Mouse (Mus musculus) CH12.LX (cell line): Measurements from ENCODE around the gene Myo3b. TPM values are rescaled to one million over a fixed set of nuclear protein-coding genes. Genes with fewer than 3 reads are reported as not detected.

ENCODE experiments used
- DNase-seq: peaks from one replicate; pipeline ENCODE4 v3.0.0-alpha.2; 2013; ENCODE audit errors: extremely low read depth
- H3K27ac ChIP-seq: 2 replicates; pipeline ENCODE4 v1.5.1; 2012; ENCODE audit warnings: low read depth, mild to moderate bottlenecking, control low read depth, moderate library complexity; ENCODE audit not compliant: insufficient read depth
- H3K27me3 ChIP-seq: replicated peaks from 2 replicates; pipeline ENCODE3; 2012; ENCODE audit warnings: inconsistent platforms
- H3K36me3 ChIP-seq, 2 experiments: replicated peaks in 1 of 2; 2 replicates each; pipeline versions ENCODE3 to v1.6.1; 2012; ENCODE audit warnings: inconsistent platforms in 1 of 2, low read length in 1 of 2, mild to moderate bottlenecking in 1 of 2, mixed read lengths in 1 of 2, moderate library complexity in 1 of 2; ENCODE audit not compliant: control insufficient read depth in 1 of 2, insufficient read depth in 1 of 2
- H3K4me1 ChIP-seq, 2 experiments: 2 replicates each; pipeline ENCODE4 v1.6.1; 2012; ENCODE audit warnings: inconsistent platforms in 1 of 2, moderate library complexity in 1 of 2; ENCODE audit not compliant: insufficient read depth in 2 of 2, control insufficient read depth in 1 of 2
- H3K4me2 ChIP-seq: 2 replicates; pipeline ENCODE4 v1.6.1; 2012; ENCODE audit warnings: low read depth, mild to moderate bottlenecking, control low read depth; ENCODE audit not compliant: poor library complexity, insufficient read depth, severe bottlenecking
- H3K4me3 ChIP-seq, 3 experiments: fragments of 150-350 bp in 1 of 3; sonication (generic) in 1 of 3; replicated peaks in 1 of 3; 2 replicates each; pipeline versions ENCODE3 to v1.5.1; 2011 to 2012; ENCODE audit warnings: low read depth in 2 of 3, low read length in 2 of 3, mild to moderate bottlenecking in 2 of 3, moderate library complexity in 2 of 3, control low read depth in 1 of 3, improper control_type of control experiment in 1 of 3, inconsistent platforms in 1 of 3, mixed read lengths in 1 of 3; ENCODE audit not compliant: poor library complexity in 1 of 3
- H3K79me2 ChIP-seq: replicated peaks from 2 replicates; pipeline ENCODE4 v1.6.1; 2012; ENCODE audit warnings: mild to moderate bottlenecking, moderate library complexity; ENCODE audit not compliant: control insufficient read depth, poor library complexity, insufficient read depth, severe bottlenecking; ENCODE audit errors: extremely low read depth
- H3K9ac ChIP-seq: 2 replicates; pipeline ENCODE4 v1.6.1; 2012; ENCODE audit warnings: low read depth, mild to moderate bottlenecking, control low read depth, moderate library complexity; ENCODE audit not compliant: insufficient read depth
- H3K9me3 ChIP-seq: replicated peaks from 2 replicates; pipeline ENCODE3; 2012; ENCODE audit warnings: low read length, inconsistent platforms, mixed read lengths
- CHD2 ChIP-seq: IDR thresholded peaks from 2 replicates; pipeline ENCODE4 v1.6.1; 2011; ENCODE audit warnings: low read length, improper control_type of control experiment
- CTCF ChIP-seq, 2 experiments: IDR thresholded peaks in 1 of 2; conservative IDR thresholded peaks in 1 of 2; 2 replicates each; pipeline ENCODE4 v1.5.1; 2011 to 2012; ENCODE audit warnings: low read depth in 2 of 2, low read length in 2 of 2, improper control_type of control experiment in 1 of 2, inconsistent platforms in 1 of 2, mild to moderate bottlenecking in 1 of 2, moderate library complexity in 1 of 2
- ELF1 ChIP-seq: IDR thresholded peaks from 2 replicates; pipeline ENCODE4 v1.6.1; 2014; ENCODE audit warnings: low read depth, mild to moderate bottlenecking, inconsistent platforms, low read length, improper control_type of control experiment
- EP300 ChIP-seq: IDR thresholded peaks from 2 replicates; pipeline ENCODE4 v1.6.1; 2011; ENCODE audit warnings: low read length, improper control_type of control experiment
- ETS1 ChIP-seq: conservative IDR thresholded peaks from 2 replicates; pipeline ENCODE4 v1.6.1; 2012; ENCODE audit warnings: low read depth, mild to moderate bottlenecking, inconsistent platforms, low read length, improper control_type of control experiment, moderate library complexity
- HCFC1 ChIP-seq: IDR thresholded peaks from 2 replicates; pipeline ENCODE4 v1.6.1; 2012; ENCODE audit warnings: low read depth, mild to moderate bottlenecking, inconsistent platforms, low read length, improper control_type of control experiment
- IRF4 ChIP-seq: IDR thresholded peaks from 2 replicates; pipeline ENCODE4 v1.6.1; 2014; ENCODE audit warnings: low read depth, mild to moderate bottlenecking, inconsistent platforms, low read length, improper control_type of control experiment
- JUN ChIP-seq: IDR thresholded peaks from 2 replicates; pipeline ENCODE4 v1.6.1; 2011; ENCODE audit warnings: low read depth, mild to moderate bottlenecking, low read length, improper control_type of control experiment, moderate library complexity; ENCODE audit not compliant: insufficient read depth
- MAFK ChIP-seq: IDR thresholded peaks from 2 replicates; pipeline ENCODE4 v1.6.1; 2011; ENCODE audit warnings: low read length, improper control_type of control experiment; ENCODE audit not compliant: insufficient replicate concordance
- MAX ChIP-seq: IDR thresholded peaks from 2 replicates; pipeline ENCODE4 v1.6.1; 2011; ENCODE audit warnings: low read length, improper control_type of control experiment
- MEF2A ChIP-seq: IDR thresholded peaks from 2 replicates; pipeline ENCODE4 v1.6.1; 2014; ENCODE audit warnings: low read depth, mild to moderate bottlenecking, inconsistent platforms, low read length, improper control_type of control experiment, borderline replicate concordance
- MYC ChIP-seq: IDR thresholded peaks from 2 replicates; pipeline ENCODE4 v1.6.1; 2011; ENCODE audit warnings: low read depth, mild to moderate bottlenecking, improper control_type of control experiment, low read length
- PAX5 ChIP-seq: IDR thresholded peaks from 2 replicates; pipeline ENCODE4 v1.6.1; 2012; ENCODE audit warnings: low read length, inconsistent platforms, mixed read lengths
- POLR2AphosphoS2 ChIP-seq: IDR thresholded peaks from 2 replicates; pipeline ENCODE4 v1.6.1; 2011; ENCODE audit warnings: low read depth, low read length, improper control_type of control experiment
- RAD21 ChIP-seq: IDR thresholded peaks from 2 replicates; pipeline ENCODE4 v1.6.1; 2011; ENCODE audit warnings: low read depth, mild to moderate bottlenecking, low read length, improper control_type of control experiment, moderate library complexity
- RCOR1 ChIP-seq: conservative IDR thresholded peaks from 2 replicates; pipeline ENCODE4 v1.6.1; 2012; ENCODE audit warnings: low read depth, mild to moderate bottlenecking, inconsistent platforms, low read length, improper control_type of control experiment
- SMC3 ChIP-seq: IDR thresholded peaks from 2 replicates; pipeline ENCODE4 v1.6.1; 2011; ENCODE audit warnings: low read depth, low read length, improper control_type of control experiment
- UBTF ChIP-seq: IDR thresholded peaks from 2 replicates; pipeline ENCODE4 v1.6.1; 2012; ENCODE audit warnings: low read depth, mild to moderate bottlenecking, inconsistent platforms, low read length, improper control_type of control experiment, moderate library complexity
- USF1 ChIP-seq: IDR thresholded peaks from 2 replicates; pipeline ENCODE4 v1.6.1; 2014; ENCODE audit warnings: low read depth, mild to moderate bottlenecking, inconsistent platforms, low read length, improper control_type of control experiment
- USF2 ChIP-seq: conservative IDR thresholded peaks from 2 replicates; pipeline ENCODE4 v1.6.1; 2011; ENCODE audit warnings: low read depth, low read length, improper control_type of control experiment
- ZKSCAN1 ChIP-seq: IDR thresholded peaks from 2 replicates; pipeline ENCODE4 v1.6.1; 2012; ENCODE audit warnings: low read depth, inconsistent platforms, low read length, improper control_type of control experiment, borderline replicate concordance
- ZMIZ1 ChIP-seq: IDR thresholded peaks from 2 replicates; pipeline ENCODE4 v1.6.1; 2012; ENCODE audit warnings: low read depth, mild to moderate bottlenecking, inconsistent platforms, low read length, improper control_type of control experiment
- ZNF384 ChIP-seq: IDR thresholded peaks from 2 replicates; pipeline ENCODE4 v1.6.1; 2012; ENCODE audit warnings: low read depth, low read length, improper control_type of control experiment, inconsistent platforms
- dilution Hi-C: fragments of 300-500 bp; cut with MboI; formaldehyde crosslinking; loops from 2 replicates; pipeline ENCODE4 v1.14.3; 2020; ENCODE audit warnings: low sequenced_read_pairs; ENCODE audit not compliant: extremely low pct_unique_long_range_greater_than_20kb, extremely low pct_ligation_motif_present
- in situ Hi-C: fragments of 300-500 bp; cut with MboI; formaldehyde crosslinking; loops from 3 replicates; pipeline ENCODE4 v1.14.3; 2019; ENCODE audit warnings: low sequenced_read_pairs, low pct_ligation_motif_present, low pct_unique_long_range_greater_than_20kb, mixed read lengths
- polyA plus RNA-seq: library from polyadenylated mRNA; unstranded; fragments of >175 nt; gene quantifications from 2 replicates; pipeline ENCODE4 v1.2.1, GENCODE M21; 2012; ENCODE audit warnings: low read depth; ENCODE audit not compliant: insufficient read length
- total RNA-seq, 2 experiments: library from RNA; depleted of rRNA; stranded (reverse); fragments of 300-350 nt in 1 of 2; fragments of >200 nt in 1 of 2; gene quantifications; 2 replicates each; pipeline ENCODE4 v1.2.3; 2012 to 2014

The Myo3b gene
- total and polyA plus RNA-seq, 3 experiments = 0.63 to 0.76 (median 0.64) TPM

GRCm38 (mm10) chr2:70129566-70129965 is 90.6 kb downstream of the Myo3b start:
- H3K79me2 ChIP-seq = no peaks in the 10 kb centered on the region
- DNase-seq = no peak

GRCm38 (mm10) chr2:70133281-70133680 is 94.4 kb downstream of the Myo3b start:
- H3K9me3 ChIP-seq = no peaks in the 10 kb centered on the region
- no peak overlapping the region for H3K9ac ChIP-seq
- H3K4me3 ChIP-seq = no peak overlapping the region
- no peak for TF ChIP-seq RAD21
- no peak for TF ChIP-seq ETS1
- no peak for TF ChIP-seq USF2
- no peak for TF ChIP-seq PAX5
- no peak for TF ChIP-seq POLR2AphosphoS2
- TF ChIP-seq HCFC1 = no peak
- TF ChIP-seq ZMIZ1 = no peak
- TF ChIP-seq CHD2 = no peak
- no peak for TF ChIP-seq MEF2A
- no peak for TF ChIP-seq USF1
- no peak for TF ChIP-seq ELF1
- TF ChIP-seq ZNF384 = no peak
- no peak for TF ChIP-seq UBTF
- TF ChIP-seq ZKSCAN1 = no peak
- TF ChIP-seq MYC = no peak
- no peak for TF ChIP-seq CTCF (conservative IDR thresholded peaks at IDR 0.05 in 1 of 2, IDR thresholded peaks at IDR 0.05 in 1 of 2; ENCODE audit: low read depth in 2 of 2, low read length in 2 of 2)
- no peak for TF ChIP-seq RCOR1
- no peak for TF ChIP-seq EP300
- TF ChIP-seq MAX = no peak
- TF ChIP-seq IRF4 = no peak
- DNase-seq = no peak
- H3K36me3 ChIP-seq = no peaks in the 10 kb centered on the region
- H3K79me2 ChIP-seq = no peaks in the 10 kb centered on the region
- H3K4me2 ChIP-seq = no peak overlapping the region
- dilution Hi-C loops = no loop called here
- H3K4me1 ChIP-seq = peaks cover 0 to 27% of the 10 kb centered on the region in 2 experiments; a peak in 2 of 4 replicates
- H3K27me3 ChIP-seq = no peaks in the 10 kb centered on the region
- H3K27ac ChIP-seq = no peak overlapping the region
- in situ Hi-C loops = loop anchor here (25.0 kb wide), 1 partner anchor 429 kb away; the partner anchor contains the start of gene Gad1

More at GRCm38 (mm10) chr2:70129566-70129965, 90.6 kb downstream of the Myo3b start:
- dilution Hi-C loops = no loop called here
- no peak overlapping the region for H3K9ac ChIP-seq
- TF ChIP-seq MYC = no peak
- TF ChIP-seq SMC3 = no peak
- no peak for TF ChIP-seq JUN
- TF ChIP-seq PAX5 = no peak
- no peak for TF ChIP-seq ZNF384
- TF ChIP-seq MAFK = no peak
- TF ChIP-seq MEF2A = no peak
- TF ChIP-seq ELF1 = no peak
- TF ChIP-seq HCFC1 = no peak
- H3K4me2 ChIP-seq = no peak overlapping the region
- H3K36me3 ChIP-seq = no peaks in the 10 kb centered on the region
- in situ Hi-C loops = loop anchor here (25.0 kb wide), 1 partner anchor 433 kb away; the partner anchor contains the start of gene Gad1
- peaks cover 0 to 48% of the 10 kb centered on the region in 2 experiments; a peak in 3 of 4 replicates for H3K4me1 ChIP-seq
- no peak overlapping the region for H3K27ac ChIP-seq
- no peak overlapping the region for H3K4me3 ChIP-seq
- no peaks in the 10 kb centered on the region for H3K27me3 ChIP-seq
- H3K9me3 ChIP-seq = no peaks in the 10 kb centered on the region
